Mouse (Mus musculus): ENCODE data around the gene Ager.
A peak's percentile ranks its signal among the peaks of the same experiment; 100 is the strongest.

Gene Ager

GRCm38 (mm10) chr17:34585121-34585520 is 12.5 kb upstream of the Ager start:
- DNase-seq (ENCODE audit: low spot score in 2 of 2) = no peak

GRCm38 (mm10) chr17:34585877-34586771 is 11.5 kb upstream of the Ager start:
- DNase-seq (ENCODE audit: low spot score in 2 of 2) = no peak

GRCm38 (mm10) chr17:34586796-34587422 is 10.8 kb upstream of the Ager start:
- peak; percentile 85 to 87 for DNase-seq (ENCODE audit: low spot score in 2 of 2)

GRCm38 (mm10) chr17:34587423-34587811 is 10.2 kb upstream of the Ager start:
- DNase-seq (ENCODE audit: low spot score in 2 of 2) = peak; percentile 97 to 99

- no peak for DNase-seq (ENCODE audit: low spot score in 2 of 2)
Measured at GRCm38 (mm10) chr17:34587814-34588213, 9.8 kb upstream of the Ager start.

- no peak for DNase-seq (ENCODE audit: low spot score in 2 of 2)
Measured at GRCm38 (mm10) chr17:34588767-34589166, 8.9 kb upstream of the Ager start.

- DNase-seq (ENCODE audit: low spot score in 2 of 2) = no peak
Measured at GRCm38 (mm10) chr17:34589206-34589605, 8.5 kb upstream of the Ager start.

- no peak for DNase-seq (ENCODE audit: low spot score in 2 of 2)
Measured at GRCm38 (mm10) chr17:34589681-34590101, 8.0 kb upstream of the Ager start, which contains the start of gene Gpsm3. Gpsm3 (plus strand) TSS chr17:34589806.

- DNase-seq (ENCODE audit: low spot score in 2 of 2) = no peak
Measured at GRCm38 (mm10) chr17:34590154-34590987, 7.3 kb upstream of the Ager start.

GRCm38 (mm10) chr17:34591029-34591993 is 6.4 kb upstream of the Ager start, which contains the start of gene Pbx2:
Pbx2 (plus strand) TSS chr17:34591266.
- peak in 1 of 2 experiments; percentile 21 for DNase-seq (ENCODE audit: low spot score in 2 of 2)

- DNase-seq (ENCODE audit: low spot score in 2 of 2) = peak; percentile 56 to 74
Measured at GRCm38 (mm10) chr17:34591994-34592375, 5.7 kb upstream of the Ager start.

GRCm38 (mm10) chr17:34592581-34593549 is 4.8 kb upstream of the Ager start:
- DNase-seq (ENCODE audit: low spot score in 2 of 2) = peak; percentile 24 to 37

GRCm38 (mm10) chr17:34593752-34594525 is 3.7 kb upstream of the Ager start:
- DNase-seq (ENCODE audit: low spot score in 2 of 2) = no peak

GRCm38 (mm10) chr17:34596098-34596497 is 1.6 kb upstream of the Ager start:
- DNase-seq (ENCODE audit: low spot score in 2 of 2) = no peak

- no peak for DNase-seq (ENCODE audit: low spot score in 2 of 2)
Measured at GRCm38 (mm10) chr17:34599891-34600290, 2.2 kb downstream of the Ager start.

GRCm38 (mm10) chr17:34601796-34602195 is 4.1 kb downstream of the Ager start:
- no peak for DNase-seq (ENCODE audit: low spot score in 2 of 2)

- DNase-seq (ENCODE audit: low spot score in 2 of 2) = peak; percentile 98 to 100
Measured at GRCm38 (mm10) chr17:34603375-34604060, 5.9 kb downstream of the Ager start, which contains the start of gene Rnf5. Rnf5 (minus strand) TSS chr17:34603690.

GRCm38 (mm10) chr17:34604061-34604508 is 6.4 kb downstream of the Ager start, which contains the start of gene Agpat1:
Agpat1 (plus strand) TSS chr17:34604262.
- DNase-seq (ENCODE audit: low spot score in 2 of 2) = peak; percentile 95 to 98
